10 mouse cellular contexts compared by ENCODE assay signal in the genomic region with DNA sequence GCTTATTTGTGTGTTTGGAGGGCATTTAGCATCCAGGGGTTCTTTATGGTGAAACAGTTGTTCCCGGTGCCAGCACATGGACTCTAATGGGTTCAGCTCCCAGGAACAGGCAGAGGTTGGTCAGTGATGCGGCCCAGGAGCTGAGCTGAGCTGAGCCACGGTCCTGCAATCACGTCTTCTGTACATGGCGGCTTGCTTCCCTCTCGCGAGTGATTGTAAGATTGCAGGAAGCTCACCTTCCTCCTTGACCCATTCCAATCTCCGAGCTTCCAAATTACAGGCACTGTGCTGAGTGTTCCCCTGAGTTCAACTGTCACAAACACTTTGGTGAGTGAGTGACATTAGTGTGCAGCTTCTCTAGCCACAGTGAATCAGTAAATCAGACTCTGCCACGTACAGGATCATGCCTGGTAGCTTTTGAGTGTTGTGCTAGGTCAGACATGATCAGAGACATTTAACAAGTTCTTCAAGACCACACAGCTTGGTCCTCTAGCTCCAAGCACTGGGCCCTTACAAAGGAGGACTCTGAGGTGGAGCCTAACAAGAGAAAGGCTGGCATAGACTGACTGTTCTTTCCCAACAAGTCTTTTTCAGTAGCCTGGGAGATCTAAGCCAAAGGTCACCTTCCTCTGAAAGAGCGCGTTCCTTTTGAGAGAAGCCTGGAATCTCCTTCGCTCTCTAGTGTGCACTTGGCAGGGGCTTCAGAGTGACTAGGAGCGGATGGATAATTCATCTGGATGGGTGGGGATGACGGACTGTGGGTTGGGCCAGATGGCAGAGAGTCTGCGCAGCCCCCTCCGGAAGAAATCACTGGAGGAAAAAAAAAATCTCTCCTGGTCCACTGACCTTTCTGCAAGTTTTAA.
A peak's percentile ranks its signal among the peaks of the same experiment; 100 is the strongest.
DNase-seq lines count a peak whose midpoint lies in the region; ATAC-seq and TF ChIP-seq lines count a peak whose summit lies in the region.
"Had no signal": no experiment of that assay in that cellular context is flagged by ENCODE, and none has a peak within 500 bp of the region (broad histone marks: within the 10 kb centered on the region; RNA-seq: fewer than 3 reads in every experiment).

No protein-coding gene starts in this region.

- peaks cover 22% of the 10 kb centered on the region; the same call in 1 of the 2 replicates for H3K4me1 ChIP-seq in heart, postnatal 0 days (ENCODE audit: control insufficient read depth, insufficient read depth)
- H3K4me1 ChIP-seq in forebrain, embryonic 15.5 days = peaks cover 63% of the 10 kb centered on the region

- no peaks in the 10 kb centered on the region for H3K27me3 ChIP-seq in heart, postnatal 0 days (ENCODE audit: control insufficient read depth, insufficient read depth, low read length)
- H3K27me3 ChIP-seq in forebrain, embryonic 15.5 days = no peaks in the 10 kb centered on the region

- H3K4me2 ChIP-seq in heart, postnatal 0 days (ENCODE audit: low read depth, low read length) = peak overlapping the region; percentile 14; the same call in 1 of the 2 replicates
- H3K4me2 ChIP-seq in forebrain, embryonic 15.5 days (replicated peaks) = peak overlapping the region; percentile 24

- TF ChIP-seq CTCF in heart, postnatal 0 days (IDR thresholded peaks at IDR 0.05; ENCODE audit: low read depth) = peak; percentile 8; the same call in 1 of the 2 replicates

- no peak overlapping the region for H3K27ac ChIP-seq in heart, postnatal 0 days (ENCODE audit: low read depth)
- H3K27ac ChIP-seq in forebrain, embryonic 15.5 days (replicated peaks) = 0 out of 2 replicates have a peak overlapping the region, but pooled peaks have one; percentile 22

- H3K9me3 ChIP-seq in heart, postnatal 0 days (replicated peaks; ENCODE audit: control insufficient read depth, low read length) = no peaks in the 10 kb centered on the region
- H3K9me3 ChIP-seq in forebrain, embryonic 15.5 days = no peaks in the 10 kb centered on the region

- no peak for ATAC-seq in heart, postnatal 0 days (ENCODE audit: insufficient read depth, low read depth)
- peak; percentile 26; the same call in 1 of the 2 replicates for ATAC-seq in forebrain, embryonic 15.5 days (replicated peaks)

- H3K9ac ChIP-seq in heart, postnatal 0 days (replicated peaks; ENCODE audit: low read depth, low read length) = no peak overlapping the region
- H3K9ac ChIP-seq in forebrain, embryonic 15.5 days (replicated peaks) = no peak overlapping the region

- intact Hi-C loops in heart, postnatal 25 days (cut with DNase I) = no loop called here
- intact Hi-C loops in left cerebral cortex, postnatal 10 days (cut with DNase I) = no loop called here

- TF ChIP-seq EP300 in heart, postnatal 0 days (IDR thresholded peaks at IDR 0.05; ENCODE audit: low read depth) = no peak

- no peaks in the 10 kb centered on the region for H3K36me3 ChIP-seq in heart, postnatal 0 days (replicated peaks; ENCODE audit: control insufficient read depth, insufficient read depth, low read length)
- H3K36me3 ChIP-seq in forebrain, embryonic 15.5 days = no peaks in the 10 kb centered on the region

- no peak for DNase-seq in heart, postnatal 0 days (ENCODE audit: low spot score)
- no peak for DNase-seq in heart, postnatal 25 days (ENCODE audit: low spot score)
- DNase-seq in kidney, postnatal 25 days = peak; percentile 42 to 60
- peak; percentile 31 for DNase-seq in retina, embryonic 14.5 days (ENCODE audit: low spot score)
- no peak for DNase-seq in urinary bladder, postnatal 14 days (ENCODE audit: low spot score)
- DNase-seq in left cerebral cortex, postnatal 10 days (ENCODE audit: extremely low spot score in 1 of 2, low spot score in 2 of 2) = no peak
- DNase-seq in gastrocnemius, adult 18-20 months (ENCODE audit: low spot score) = no peak
- DNase-seq: adrenal gland, postnatal 36 days; thymus, adult 18-20 months had no signal

- 31% methylated on average over 16 of the region's 16 CpGs for WGBS in heart, postnatal 0 days
- 25% methylated on average over 16 of the region's 16 CpGs for WGBS in forebrain, embryonic 15.5 days

- no peak overlapping the region for H3K4me3 ChIP-seq in heart, postnatal 0 days (ENCODE audit: low read depth, low read length)
- no peak overlapping the region for H3K4me3 ChIP-seq in forebrain, embryonic 15.5 days

Comparison
In these comparisons a context has a peak if more than half of its experiments do, and no peak if none do; other contexts are left out.
1. DNase-seq: peak in kidney, postnatal 25 days (2 of 2) and retina, embryonic 14.5 days (single experiment); none in heart, postnatal 0 days (single experiment), heart, postnatal 25 days (single experiment), urinary bladder, postnatal 14 days (single experiment), left cerebral cortex, postnatal 10 days (0 of 2) and gastrocnemius, adult 18-20 months (single experiment).